Mouse (Mus musculus) thymus, adult 2 months (tissue): Measurements from ENCODE around the gene Vgll4.

Experiments used
- CTCF ChIP-seq: fragments of 200-500 bp; IDR thresholded peaks from 2 replicates; pipeline ENCODE4 v1.5.1; 2012; ENCODE audit warnings: mild to moderate bottlenecking, control low read depth, low read length, moderate library complexity, borderline replicate concordance; ENCODE audit not compliant: control insufficient read depth, poor library complexity, insufficient read depth; ENCODE audit errors: extremely low read depth
- POLR2A ChIP-seq: fragments of 200-500 bp; IDR thresholded peaks from 2 replicates; pipeline ENCODE4 v1.6.1; 2012; ENCODE audit warnings: mild to moderate bottlenecking, low read length, control low read depth, moderate library complexity; ENCODE audit not compliant: control insufficient read depth, poor library complexity, insufficient read depth; ENCODE audit errors: extremely low read depth

DNA sequence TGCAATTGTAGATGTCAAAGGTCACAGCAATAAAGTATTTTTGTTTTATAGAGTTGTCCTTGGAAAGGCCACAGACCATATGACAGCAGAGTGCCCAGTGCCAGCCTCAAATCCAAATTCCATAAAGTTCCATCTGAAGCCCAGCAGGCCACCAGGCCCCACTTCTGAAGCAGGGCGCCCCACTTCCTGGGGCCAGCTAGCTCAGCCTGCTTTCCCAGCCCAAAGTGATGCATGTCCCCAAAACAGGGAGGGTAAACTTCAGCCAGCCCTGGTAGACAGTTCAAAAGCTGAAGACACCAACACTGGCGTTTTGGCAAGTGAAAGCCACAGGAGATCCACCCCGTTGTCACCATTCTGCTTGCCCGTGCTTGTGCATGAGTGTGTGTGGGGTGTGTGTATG lies 157.0 kb downstream of the Vgll4 start:
- TF ChIP-seq CTCF, result no peak
- no peak for TF ChIP-seq POLR2A
